ENCODE assay signal across 11 mouse cellular contexts in the genomic region with DNA sequence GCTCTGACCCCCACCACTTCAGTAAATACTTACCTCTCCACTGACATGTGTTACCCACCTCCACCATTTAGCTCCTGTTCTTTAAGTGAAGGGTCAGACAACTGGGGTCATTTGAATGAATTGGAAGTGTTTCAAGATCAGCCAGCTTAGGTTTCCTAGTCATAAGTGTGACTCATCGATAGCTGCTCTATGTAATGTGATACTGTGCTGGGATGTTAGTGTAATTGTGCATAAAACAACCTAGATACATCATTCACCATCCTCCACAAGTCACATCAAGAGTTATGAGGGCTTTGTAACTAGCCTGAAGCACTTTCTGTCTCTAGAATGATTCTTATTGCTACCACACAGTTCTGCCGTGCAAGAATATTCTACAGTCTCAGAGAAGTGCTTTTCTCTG.
"Had no signal": no experiment of that assay in that cellular context is flagged by ENCODE, and none has a peak within 500 bp of the region (broad histone marks: within the 10 kb centered on the region; RNA-seq: fewer than 3 reads in every experiment).

No protein-coding gene starts in this region.

- DNase-seq: kidney, postnatal 4 days; left cerebral cortex, postnatal 4 days; lung, adult 18-20 months; right cerebral cortex, adult 18-20 months; thymus, postnatal 14 days had no signal

- H3K9ac ChIP-seq: limb, embryonic 13.5 days; liver, embryonic 14.5 days; midbrain, embryonic 12.5 days had no signal

- H3K4me1 ChIP-seq: limb, embryonic 13.5 days; midbrain, embryonic 12.5 days had no signal

- H3K4me2 ChIP-seq: limb, embryonic 13.5 days; midbrain, embryonic 12.5 days had no signal

- H3K9me3 ChIP-seq: limb, embryonic 13.5 days; midbrain, embryonic 12.5 days had no signal

- H3K27me3 ChIP-seq: limb, embryonic 13.5 days; midbrain, embryonic 12.5 days had no signal

- H3K27ac ChIP-seq: layer of hippocampus, adult 2 months; limb, embryonic 13.5 days; liver, embryonic 14.5 days; midbrain, embryonic 12.5 days; stomach, postnatal 0 days had no signal

- ATAC-seq: midbrain, embryonic 16.5 days had no signal

- H3K36me3 ChIP-seq: limb, embryonic 13.5 days; midbrain, embryonic 12.5 days had no signal

- H3K4me3 ChIP-seq: layer of hippocampus, adult 2 months; limb, embryonic 13.5 days; midbrain, embryonic 12.5 days had no signal
